Mouse (Mus musculus) gastrocnemius, postnatal 10 days (tissue): ENCODE results near the gene Abcb10. TPM values are rescaled to one million over a fixed set of nuclear protein-coding genes. Genes with fewer than 3 reads are reported as not detected.
"Not testable (repeated sequence)": the region's sequence is repeated elsewhere in the genome, so short reads cannot be mapped to it uniquely, and the experiment has no call there.

Experiments
- DNase-seq: peaks from one replicate; pipeline ENCODE4 v3.0.0; 2021; ENCODE audit warnings: mixed read lengths
- total RNA-seq, 2 experiments: library from RNA; stranded (reverse); gene quantifications; 2 replicates each; pipeline ENCODE4 v1.2.3; 2021

Gene Abcb10
- total RNA-seq, 2 experiments from 2014 or later = 13.2 to 13.3 TPM

- no peak for DNase-seq
Observed at GRCm38 (mm10) chr8:123981674-123982073, 1.2 kb downstream of the Abcb10 start.

- DNase-seq = no peak
Observed at GRCm38 (mm10) chr8:123980239-123980638, 2.7 kb downstream of the Abcb10 start.

DNA sequence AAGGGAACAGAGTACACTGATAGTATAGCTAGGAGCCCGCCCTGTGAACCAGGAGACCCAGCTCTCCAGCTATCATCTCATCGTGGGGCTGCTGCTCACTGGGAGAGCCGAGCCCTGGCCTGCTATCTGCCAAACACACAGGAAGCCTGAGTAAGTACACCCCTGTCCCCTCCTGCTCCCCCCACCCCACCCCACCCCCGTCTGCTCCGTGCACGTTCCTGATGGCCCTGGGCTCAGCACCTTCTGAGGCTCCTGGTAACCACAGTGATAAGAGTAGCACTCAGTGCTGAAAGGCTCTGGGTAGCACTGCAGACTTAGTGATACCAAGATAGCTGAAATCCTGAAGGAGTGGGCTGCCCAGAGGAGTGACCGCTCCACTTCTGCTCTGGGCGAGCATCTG, 4.0 kb downstream of the Abcb10 start:
- no peak for DNase-seq

- peak; percentile 37 for DNase-seq
Observed at GRCm38 (mm10) chr8:123978166-123978838, 4.6 kb downstream of the Abcb10 start.

- DNase-seq = no peak
Observed at GRCm38 (mm10) chr8:123977499-123977898, 5.4 kb downstream of the Abcb10 start.

DNA sequence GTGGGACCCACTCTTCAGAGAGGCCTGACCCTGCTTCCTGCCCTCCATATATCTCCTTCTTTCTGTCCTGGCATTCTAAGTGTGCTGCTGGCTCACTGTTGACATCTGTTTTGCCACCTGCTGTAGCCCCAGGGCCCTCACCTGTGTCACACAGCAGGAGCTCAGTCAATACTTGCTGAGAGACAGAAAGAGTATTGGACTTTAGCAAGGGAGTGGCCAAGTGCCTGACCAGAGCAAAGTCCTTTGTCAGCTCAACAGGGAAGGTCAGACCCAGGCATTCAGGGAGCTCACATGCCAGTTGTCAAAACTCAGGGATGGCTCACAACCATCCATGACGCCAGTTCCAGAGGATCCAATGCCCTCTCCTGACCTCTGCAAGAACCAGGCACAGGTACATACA, 9.4 kb downstream of the Abcb10 start:
- no peak for DNase-seq

- no peak for DNase-seq
Observed at GRCm38 (mm10) chr8:123966896-123967295, 16.0 kb downstream of the Abcb10 start.

DNA sequence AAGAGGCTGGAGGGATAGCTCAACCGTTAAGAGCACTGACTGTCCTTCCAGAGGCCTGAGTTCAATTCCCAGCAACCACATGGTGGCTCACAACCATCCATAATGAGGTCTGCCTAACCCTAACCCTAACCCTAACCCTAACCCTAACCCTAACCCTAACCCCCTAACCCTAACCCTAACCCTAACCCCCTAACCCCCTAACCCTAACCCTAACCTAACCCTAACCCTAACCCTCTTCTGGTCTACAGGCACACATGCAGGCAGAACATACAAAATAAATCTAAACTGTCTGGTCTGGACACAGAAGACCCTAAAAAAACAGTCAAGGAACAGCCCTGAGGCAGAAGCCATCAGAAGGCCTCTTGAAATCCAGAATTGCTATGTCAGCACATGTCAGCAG, 21.6 kb downstream of the Abcb10 start:
- no peak for DNase-seq

DNA sequence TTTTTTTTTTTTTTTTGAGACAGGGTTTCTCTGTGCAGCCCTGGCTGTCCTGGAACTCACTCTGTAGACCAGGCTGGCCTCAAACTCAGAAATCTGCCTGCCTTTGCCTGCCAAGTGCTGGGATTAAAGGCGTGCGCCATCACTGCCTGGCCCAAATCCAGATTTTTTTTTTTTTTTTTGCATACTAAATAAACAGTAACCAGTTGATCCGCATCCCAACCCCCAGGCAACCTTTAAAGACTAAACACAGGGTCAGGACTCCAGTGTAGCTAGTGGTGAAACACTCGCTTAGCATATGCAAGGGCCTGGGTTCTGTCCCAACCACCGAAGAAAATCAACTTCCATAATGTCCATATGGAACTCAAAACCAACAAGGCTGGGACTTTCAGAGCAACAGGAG, 22.4 kb downstream of the Abcb10 start:
- not testable (repeated sequence) for DNase-seq

- DNase-seq = no peak
Observed at GRCm38 (mm10) chr8:123960056-123960455, 22.9 kb downstream of the Abcb10 start.

DNA sequence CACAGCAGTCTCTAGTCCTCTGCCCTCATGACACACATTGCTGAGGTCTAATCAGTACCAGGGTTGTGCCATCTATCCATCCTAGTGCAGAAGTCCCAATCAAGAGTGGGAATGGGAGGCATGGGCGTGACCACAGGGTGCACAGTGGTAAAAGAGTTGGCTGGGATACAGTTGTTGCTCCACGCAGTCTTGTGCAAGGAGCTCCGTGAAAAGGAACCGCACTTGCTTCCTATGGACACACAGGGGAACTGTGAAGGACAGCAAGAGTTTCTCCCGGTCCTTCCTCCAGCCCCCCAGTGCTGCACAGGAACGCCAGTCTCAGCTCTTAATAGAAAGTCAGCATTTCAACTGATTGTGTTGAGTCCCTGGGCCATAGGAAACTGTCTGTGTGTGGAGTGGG, 23.4 kb downstream of the Abcb10 start:
- no peak for DNase-seq

DNA sequence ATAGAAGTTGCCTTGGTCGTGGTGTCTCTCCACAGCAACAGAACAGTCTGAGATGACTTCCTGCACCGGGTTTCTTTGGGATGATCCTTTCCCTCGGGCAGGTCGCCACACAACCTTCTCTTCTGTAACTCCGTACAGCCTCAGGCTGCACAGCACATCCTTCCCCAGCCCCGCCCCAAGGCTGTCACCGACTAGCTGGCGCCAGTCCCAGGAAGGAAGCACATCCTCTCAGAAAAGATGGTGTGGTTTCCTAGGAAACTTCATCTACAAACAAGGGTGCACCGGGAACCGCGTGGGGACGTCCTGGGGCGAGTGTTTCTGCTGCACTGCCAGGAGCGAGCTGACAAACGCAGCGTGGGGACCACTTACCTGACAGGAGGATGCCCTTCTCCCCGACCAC, 24.8 kb downstream of the Abcb10 start:
- no peak for DNase-seq

DNA sequence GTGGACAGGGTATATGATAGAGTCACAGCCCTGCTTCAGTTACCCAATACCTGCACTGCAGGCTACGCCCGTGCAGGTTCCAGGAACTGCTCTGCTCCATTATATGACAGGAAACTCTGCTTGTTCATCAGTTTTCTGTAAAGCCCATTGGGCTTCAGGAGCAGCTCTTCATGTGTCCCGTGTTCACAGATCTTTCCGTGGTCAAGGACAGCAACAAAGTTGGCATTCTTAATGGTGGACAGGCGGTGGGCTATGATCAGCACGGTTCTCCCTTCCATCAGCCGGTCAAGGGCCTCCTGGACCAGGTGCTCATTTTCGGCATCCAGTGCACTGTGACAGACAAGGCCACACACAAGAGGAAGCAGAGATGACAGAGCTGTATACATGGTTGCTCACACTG, 28.7 kb downstream of the Abcb10 start:
- no peak for DNase-seq

GRCm38 (mm10) chr8:123953686-123954085, 29.2 kb downstream of the Abcb10 start:
- no peak for DNase-seq

DNA sequence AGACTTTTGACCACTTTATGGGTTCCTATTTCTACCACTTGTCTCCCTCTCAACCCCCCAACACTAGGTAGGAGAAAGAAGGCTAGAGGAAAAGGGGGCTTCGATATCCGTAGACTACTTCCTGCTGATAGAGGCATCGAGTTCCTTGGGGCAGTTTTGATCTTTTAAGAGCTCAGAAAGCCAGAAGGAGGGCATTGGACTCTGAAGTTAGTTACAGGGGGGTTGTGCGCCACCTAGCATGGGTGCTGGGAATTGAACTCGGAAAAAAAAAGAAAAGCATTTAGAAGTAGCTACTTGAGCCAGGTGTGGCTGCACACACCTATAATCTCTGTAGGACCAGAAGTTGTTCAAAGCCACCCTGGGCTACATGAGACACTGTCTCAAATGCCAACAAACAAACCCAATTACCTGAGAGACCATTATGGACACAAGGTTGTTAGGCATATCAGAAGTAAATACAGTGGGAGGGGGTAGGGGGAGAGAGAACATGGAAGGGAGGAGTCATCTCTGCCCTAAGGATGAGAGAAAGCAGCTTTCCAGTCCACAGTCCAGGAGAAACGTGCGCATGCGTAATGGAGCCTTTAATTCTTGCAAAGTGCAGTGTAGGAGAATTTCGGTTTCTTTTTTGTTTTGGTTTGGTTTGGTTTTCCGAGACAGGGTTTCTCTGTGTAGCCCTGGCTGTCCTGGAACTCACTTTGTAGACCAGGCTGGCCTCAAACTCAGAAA, 32.7 kb downstream of the Abcb10 start:
- peak; percentile 41 for DNase-seq

DNA sequence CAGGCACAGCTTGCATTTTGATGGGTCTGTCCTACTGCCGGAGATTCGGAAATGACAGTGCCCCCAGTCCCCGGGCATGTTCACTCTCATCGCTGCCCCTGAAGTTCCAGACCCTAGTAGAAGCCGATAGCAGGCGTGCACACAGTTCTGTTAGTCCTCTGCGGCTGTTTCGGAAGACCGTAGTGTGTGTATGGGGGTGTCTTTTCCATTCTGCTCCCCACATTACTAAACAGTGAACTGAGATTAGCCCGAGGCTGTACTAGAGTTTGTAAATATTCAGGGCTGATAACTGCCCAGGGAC, 33.3 kb downstream of the Abcb10 start:
- DNase-seq = no peak

GRCm38 (mm10) chr8:123948942-123949685, 33.8 kb downstream of the Abcb10 start, which contains the start of gene Nup133:
Nup133 (minus strand) TSS chr8:123949265.
- peak; percentile 100 for DNase-seq

DNA sequence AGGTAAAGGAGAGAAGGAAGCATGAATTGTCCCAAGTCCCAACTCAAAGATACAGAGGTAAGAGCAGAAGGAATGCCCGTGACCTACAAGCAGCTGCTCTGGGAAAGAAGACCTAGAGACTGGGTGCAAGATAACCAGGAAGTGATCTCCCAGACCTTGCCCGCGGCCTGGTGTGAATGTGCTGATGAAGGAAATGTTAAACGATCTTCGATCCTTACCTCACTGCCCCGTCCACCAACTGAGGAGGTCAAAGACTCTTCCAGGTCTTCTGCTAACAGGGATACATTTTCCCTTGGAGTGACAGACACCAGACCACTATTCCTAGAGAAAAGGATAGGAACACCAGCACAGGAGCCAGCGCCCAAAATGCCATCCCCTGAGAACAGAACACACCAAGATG, 53.9 kb downstream of the Abcb10 start:
- DNase-seq = no peak

DNA sequence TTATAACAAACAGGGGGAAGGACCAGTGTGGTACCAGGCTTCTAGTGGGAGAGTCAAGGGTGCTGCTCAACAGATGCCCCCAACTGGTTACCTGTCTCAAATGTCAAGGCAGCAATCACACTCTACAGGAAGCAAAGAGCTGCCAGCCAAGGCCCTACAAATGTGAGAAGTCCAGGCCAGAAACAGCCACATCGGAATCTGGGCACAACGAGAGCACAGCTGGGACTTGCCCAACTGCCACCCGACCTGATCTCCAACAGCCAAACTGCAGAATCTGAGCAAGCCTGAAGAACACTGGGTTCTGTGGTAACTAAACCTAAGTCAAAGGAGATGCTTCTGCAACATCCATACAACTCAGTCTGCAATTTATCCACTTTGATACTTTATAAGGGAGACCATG, 57.3 kb downstream of the Abcb10 start:
- DNase-seq = peak; percentile 27

GRCm38 (mm10) chr8:123924719-123925118, 58.2 kb downstream of the Abcb10 start:
- peak; percentile 68 for DNase-seq

DNA sequence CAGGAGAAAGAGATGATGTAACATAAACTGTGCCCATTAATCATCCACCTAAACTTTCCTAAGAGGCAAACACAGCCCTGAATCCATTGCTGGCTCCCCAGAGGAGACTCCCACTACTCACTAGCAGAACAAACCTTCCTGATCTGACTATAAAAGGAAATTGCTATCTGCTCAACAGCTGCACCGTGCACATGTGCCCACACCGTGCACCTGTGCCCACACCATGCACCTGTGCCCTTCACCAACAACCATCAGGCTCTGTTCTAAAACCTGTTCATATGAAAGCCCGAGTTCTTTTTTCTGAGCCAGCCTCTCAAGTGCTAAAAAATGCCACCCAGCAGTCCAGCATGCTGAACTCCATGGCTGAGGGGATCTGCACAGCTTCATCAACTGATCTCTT, 68.3 kb downstream of the Abcb10 start:
- no peak for DNase-seq

GRCm38 (mm10) chr8:123912265-123912664, 70.7 kb downstream of the Abcb10 start:
- DNase-seq = no peak

DNA sequence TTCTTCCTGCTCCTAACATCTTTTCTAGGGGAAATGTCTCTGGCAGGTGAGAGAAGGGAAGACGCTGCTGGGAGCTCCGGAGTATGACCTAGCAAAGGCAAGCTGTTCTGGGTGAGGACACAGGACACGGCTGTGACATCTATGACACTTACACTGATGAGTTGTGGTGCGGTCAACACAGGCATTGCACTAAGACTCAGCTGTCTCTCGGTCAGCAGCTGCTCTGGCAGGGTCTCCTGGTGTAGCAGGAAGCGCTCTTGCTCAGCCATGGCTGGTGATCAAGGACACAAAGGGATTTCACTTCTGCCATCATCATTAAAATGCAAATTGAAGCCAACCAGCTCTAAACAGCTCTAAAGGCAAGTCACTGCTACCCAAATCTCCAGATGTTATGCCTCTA, 75.3 kb downstream of the Abcb10 start:
- peak; percentile 23 for DNase-seq
